In genomic region chr5:30577251-30577650, GRCm38 (mm10) we compare ENCODE assay signal across 18 mouse cellular contexts. TPM values are rescaled to one million over a fixed set of nuclear protein-coding genes. Genes with fewer than 3 reads are reported as not detected.
A peak's percentile ranks its signal among the peaks of the same experiment; 100 is the strongest.
DNase-seq lines count a peak whose midpoint lies in the region; ATAC-seq and TF ChIP-seq lines count a peak whose summit lies in the region.
"Had no signal": no experiment of that assay in that cellular context is flagged by ENCODE, and none has a peak within 500 bp of the region (broad histone marks: within the 10 kb centered on the region; RNA-seq: fewer than 3 reads in every experiment).

No protein-coding gene starts in this region.

- no peak for TF ChIP-seq POLR2A in lung, adult 2 months (IDR thresholded peaks at IDR 0.05; ENCODE audit: borderline replicate concordance, extremely low read depth, low read depth, low read length)

- H3K4me2 ChIP-seq in lung, embryonic 14.5 days: no peak overlapping the region
- no peak overlapping the region for H3K4me2 ChIP-seq in heart, postnatal 0 days (ENCODE audit: low read depth, low read length)
- H3K4me2 ChIP-seq in liver, embryonic 11.5 days: no peak overlapping the region

- no peaks in the 10 kb centered on the region for H3K9me3 ChIP-seq in lung, embryonic 14.5 days (ENCODE audit: low read depth, low read length)
- H3K9me3 ChIP-seq in heart, postnatal 0 days (replicated peaks; ENCODE audit: control insufficient read depth, low read length): no peaks in the 10 kb centered on the region
- no peaks in the 10 kb centered on the region for H3K9me3 ChIP-seq in liver, embryonic 11.5 days (ENCODE audit: control insufficient read depth, low read length)

- intact Hi-C loops in gastrocnemius, postnatal 14 days (cut with DNase I; ENCODE audit: low total_unique reads): no loop called here

- H3K4me3 ChIP-seq in lung, embryonic 14.5 days (ENCODE audit: low read depth, low read length): no peak overlapping the region
- no peak overlapping the region for H3K4me3 ChIP-seq in lung, adult 2 months (replicated peaks; ENCODE audit: extremely low read depth, low read depth, low read length)
- H3K4me3 ChIP-seq in heart, postnatal 0 days (ENCODE audit: low read depth, low read length): no peak overlapping the region
- no peak overlapping the region for H3K4me3 ChIP-seq in liver, embryonic 11.5 days (ENCODE audit: low read depth, low read length)
- H3K4me3 ChIP-seq: erythroblast, embryonic 14.5 days had no signal

- peak; percentile 58 to 82 for DNase-seq in adrenal gland, adult (ENCODE audit: inconsistent age in 2 of 2, low spot score in 1 of 2)
- DNase-seq in adrenal gland, postnatal 25 days: no peak
- DNase-seq in lung, embryonic 14.5 days: peak; percentile 46
- DNase-seq in lung, adult 2 months: no peak
- DNase-seq in heart, postnatal 0 days (ENCODE audit: low spot score): peak; percentile 78
- DNase-seq in c-Kit-positive CD71-positive TER-119-positive erythroid progenitor cells, embryonic 14.5 days (ENCODE audit: low spot score): no peak
- no peak for DNase-seq in liver, embryonic 11.5 days (ENCODE audit: low spot score)
- DNase-seq in gastrocnemius, postnatal 14 days: no peak
- DNase-seq: kidney, adult 8-10 months; thymus, adult 18-20 months had no signal

- no peaks in the 10 kb centered on the region for H3K36me3 ChIP-seq in lung, embryonic 14.5 days (ENCODE audit: insufficient read depth)
- H3K36me3 ChIP-seq in heart, postnatal 0 days (replicated peaks; ENCODE audit: control insufficient read depth, insufficient read depth, low read length): no peaks in the 10 kb centered on the region
- H3K36me3 ChIP-seq in liver, embryonic 11.5 days (ENCODE audit: control insufficient read depth, insufficient read depth, low read length): no peaks in the 10 kb centered on the region

- H3K27me3 ChIP-seq in lung, embryonic 14.5 days (ENCODE audit: insufficient read depth, low read length): no peaks in the 10 kb centered on the region
- H3K27me3 ChIP-seq in heart, postnatal 0 days (ENCODE audit: control insufficient read depth, insufficient read depth, low read length): no peaks in the 10 kb centered on the region
- H3K27me3 ChIP-seq in liver, embryonic 11.5 days (replicated peaks; ENCODE audit: control insufficient read depth, insufficient read depth, low read length): peaks cover 5% of the 10 kb centered on the region; the same call in 1 of the 2 replicates

- 0 out of 2 replicates have a peak, but pooled peaks have one; percentile 33 for TF ChIP-seq EP300 in heart, postnatal 0 days (IDR thresholded peaks at IDR 0.05; ENCODE audit: low read depth)

- TF ChIP-seq CTCF in lung, embryonic 14.5 days (IDR thresholded peaks at IDR 0.05; ENCODE audit: low read depth): no peak
- TF ChIP-seq CTCF in lung, adult 2 months (IDR thresholded peaks at IDR 0.05; ENCODE audit: insufficient read depth, low read length): no peak
- TF ChIP-seq CTCF in heart, postnatal 0 days (IDR thresholded peaks at IDR 0.05; ENCODE audit: low read depth): no peak

- no peak for ATAC-seq in lung, embryonic 14.5 days (ENCODE audit: insufficient read depth)
- ATAC-seq in heart, postnatal 0 days (ENCODE audit: insufficient read depth, low read depth): peak; percentile 75
- ATAC-seq in liver, embryonic 11.5 days (replicated peaks; ENCODE audit: low FRiP score): no peak

- H3K4me1 ChIP-seq in lung, embryonic 14.5 days (ENCODE audit: insufficient read depth): peaks cover 3% of the 10 kb centered on the region
- H3K4me1 ChIP-seq in lung, adult 2 months (ENCODE audit: control insufficient read depth, insufficient read depth, low read length): no peaks in the 10 kb centered on the region
- H3K4me1 ChIP-seq in heart, postnatal 0 days (ENCODE audit: control insufficient read depth, insufficient read depth): peaks cover 54% of the 10 kb centered on the region
- peaks cover 3% of the 10 kb centered on the region; the same call in 1 of the 2 replicates for H3K4me1 ChIP-seq in liver, embryonic 11.5 days (replicated peaks; ENCODE audit: control insufficient read depth, insufficient read depth, low read length)

- no peak overlapping the region for H3K9ac ChIP-seq in lung, embryonic 14.5 days
- H3K9ac ChIP-seq in heart, postnatal 0 days (replicated peaks; ENCODE audit: low read depth, low read length): 0 out of 2 replicates have a peak overlapping the region, but pooled peaks have one; percentile 11
- no peak overlapping the region for H3K9ac ChIP-seq in liver, embryonic 11.5 days (ENCODE audit: low read depth, low read length)

- H3K27ac ChIP-seq in lung, embryonic 14.5 days (ENCODE audit: low read depth): no peak overlapping the region
- H3K27ac ChIP-seq in heart, postnatal 0 days (ENCODE audit: low read depth): peak overlapping the region; percentile 86
- H3K27ac ChIP-seq in liver, embryonic 11.5 days (ENCODE audit: low read depth, low read length): no peak overlapping the region

- 45% methylated on average over 9 of the region's 9 CpGs for WGBS in lung, embryonic 14.5 days
- 49% methylated on average over 9 of the region's 9 CpGs for WGBS in lung, adult 2 months
- 26% methylated on average over 9 of the region's 9 CpGs for WGBS in heart, postnatal 0 days
- WGBS in liver, embryonic 11.5 days: 68% methylated on average over 9 of the region's 9 CpGs

RNA-seq across cellular contexts. Expression of gene Kcnk3, which starts 10.7 kb away (rescaled TPM):
- 1,220 and 1,477 TPM in 2 replicates for total RNA-seq in adrenal gland, postnatal 25 days (2021)
- polyA plus RNA-seq in lung, embryonic 14.5 days (2014; fragmentation: Nextera tagmentation; extraction: Ambion mirVana): 29.9 and 30.3 TPM in 2 replicates
- 85.5 and 98.7 TPM in 2 replicates for polyA plus RNA-seq in lung, adult 2 months (2012; rRNA removed)
- 55.5 and 70.0 TPM in 2 replicates for total RNA-seq in heart, postnatal 0 days (2014; rRNA removed; ENCODE audit: low replicate concordance)
- polyA plus RNA-seq in heart, postnatal 0 days (2015; fragmentation: Nextera tagmentation; extraction: Ambion mirVana): 36.4 and 45.3 TPM in 2 replicates
- polyA plus RNA-seq in liver, embryonic 11.5 days (2014; fragmentation: Nextera tagmentation; extraction: Ambion mirVana): 0.75 and 1.6 TPM in 2 replicates
- 1 to 10 TPM in 1 of 2 experiments, under 1 TPM in 1; 0.42 to 1.2 TPM for total RNA-seq in gastrocnemius, postnatal 14 days (2021)
- total RNA-seq: megakaryocyte, adult 5-6 weeks; neutrophil, adult 5-6 weeks had no signal
- polyA plus RNA-seq: erythroblast, embryonic 14.5 days had no signal

RNA-seq across cellular contexts. Expression of gene Cib4, which starts 31.6 kb away (rescaled TPM):
- 2.2 TPM in 2 replicates for total RNA-seq in adrenal gland, postnatal 25 days (2021)
- polyA plus RNA-seq in lung, embryonic 14.5 days (2014; fragmentation: Nextera tagmentation; extraction: Ambion mirVana): 0.26 TPM in 1 of 2 replicates, not detected in the other
- 0.62 TPM in 1 of 2 replicates, not detected in the other for polyA plus RNA-seq in lung, adult 2 months (2012; rRNA removed)
- not detected in 2 replicates for total RNA-seq in heart, postnatal 0 days (2014; rRNA removed; ENCODE audit: low replicate concordance)
- polyA plus RNA-seq in heart, postnatal 0 days (2015; fragmentation: Nextera tagmentation; extraction: Ambion mirVana): not detected in 2 replicates
- polyA plus RNA-seq in liver, embryonic 11.5 days (2014; fragmentation: Nextera tagmentation; extraction: Ambion mirVana): not detected in 2 replicates
- total RNA-seq in gastrocnemius, postnatal 14 days (2021): not detected
- total RNA-seq: layer of hippocampus, adult 18-20 months; left cerebral cortex, postnatal 14 days; liver, adult 2 months; megakaryocyte, adult 5-6 weeks; neutrophil, adult 5-6 weeks had no signal
- polyA plus RNA-seq: cortical plate, adult 2 months; erythroblast, embryonic 14.5 days; hindbrain, embryonic 11.5 days; liver, adult 2 months had no signal

Comparison
In these comparisons a context has a peak if more than half of its experiments do, and no peak if none do; other contexts are left out.
1. DNase-seq: peak in adrenal gland, adult (2 of 2), lung, embryonic 14.5 days (single experiment) and heart, postnatal 0 days (single experiment); none in adrenal gland, postnatal 25 days (single experiment), lung, adult 2 months (single experiment), c-Kit-positive CD71-positive TER-119-positive erythroid progenitor cells, embryonic 14.5 days (single experiment), liver, embryonic 11.5 days (single experiment) and gastrocnemius, postnatal 14 days (single experiment).
2. RNA of gene Kcnk3, which starts 10.7 kb away (polyA plus RNA-seq): 85.5 to 98.7 TPM in lung, adult 2 months, 36.4 to 45.3 TPM in heart, postnatal 0 days and 29.9 to 30.3 TPM in lung, embryonic 14.5 days; 0.75 to 1.6 TPM in liver, embryonic 11.5 days; every median in the first group is over 10 times any median in the second.